In the genomic region with DNA sequence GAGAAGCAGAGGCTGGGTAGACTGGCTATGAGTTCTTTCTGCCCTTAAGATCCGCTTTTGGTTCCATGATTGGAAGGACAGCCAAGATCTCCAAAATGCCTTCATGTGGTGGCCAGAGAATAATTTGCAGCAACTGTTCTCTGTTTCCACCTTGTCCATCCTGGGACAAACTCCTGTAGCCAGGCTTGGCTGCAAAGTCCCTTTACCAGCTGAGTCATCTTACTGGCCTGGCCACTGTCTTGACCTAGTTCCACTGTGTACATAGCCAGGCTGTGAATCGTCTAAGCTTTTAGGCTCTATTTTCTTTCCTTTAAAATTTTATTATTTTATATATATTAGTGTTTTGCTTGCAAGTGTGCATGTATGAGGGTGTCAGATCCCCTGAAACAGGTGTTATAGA, we compare ENCODE assay signal across 12 mouse cellular contexts. TPM values are rescaled to one million over a fixed set of nuclear protein-coding genes. Genes with fewer than 3 reads are reported as not detected.
"Had no signal": no experiment of that assay in that cellular context is flagged by ENCODE, and none has a peak within 500 bp of the region (broad histone marks: within the 10 kb centered on the region; RNA-seq: fewer than 3 reads in every experiment).

No protein-coding gene starts in this region.

- H3K27ac ChIP-seq: kidney, embryonic 15.5 days; left cerebral cortex, adult 2 months; limb, embryonic 12.5 days; liver, embryonic 14.5 days; midbrain, embryonic 12.5 days had no signal

- H3K9ac ChIP-seq: kidney, embryonic 15.5 days; limb, embryonic 12.5 days; liver, embryonic 14.5 days; midbrain, embryonic 12.5 days had no signal

- H3K4me2 ChIP-seq: kidney, embryonic 15.5 days; limb, embryonic 12.5 days; midbrain, embryonic 12.5 days had no signal

- H3K4me3 ChIP-seq: kidney, embryonic 15.5 days; left cerebral cortex, adult 2 months; limb, embryonic 12.5 days; midbrain, embryonic 12.5 days had no signal

- DNase-seq: kidney, postnatal 14 days; lung, adult 18-20 months; right cerebral cortex, adult 18-20 months; right cerebral cortex, postnatal 25 days; thymus, adult 2 months; thymus, postnatal 25 days had no signal

- H3K36me3 ChIP-seq: kidney, embryonic 15.5 days; midbrain, embryonic 12.5 days had no signal

- H3K27me3 ChIP-seq: kidney, embryonic 15.5 days; limb, embryonic 12.5 days; midbrain, embryonic 12.5 days had no signal

RNA-seq across cellular contexts. Expression of a gene that starts 11.4 kb away (rescaled TPM):
- total RNA-seq: liver, adult 2 months had no signal
